9 mouse cellular contexts compared by ENCODE assay signal in the genomic region with DNA sequence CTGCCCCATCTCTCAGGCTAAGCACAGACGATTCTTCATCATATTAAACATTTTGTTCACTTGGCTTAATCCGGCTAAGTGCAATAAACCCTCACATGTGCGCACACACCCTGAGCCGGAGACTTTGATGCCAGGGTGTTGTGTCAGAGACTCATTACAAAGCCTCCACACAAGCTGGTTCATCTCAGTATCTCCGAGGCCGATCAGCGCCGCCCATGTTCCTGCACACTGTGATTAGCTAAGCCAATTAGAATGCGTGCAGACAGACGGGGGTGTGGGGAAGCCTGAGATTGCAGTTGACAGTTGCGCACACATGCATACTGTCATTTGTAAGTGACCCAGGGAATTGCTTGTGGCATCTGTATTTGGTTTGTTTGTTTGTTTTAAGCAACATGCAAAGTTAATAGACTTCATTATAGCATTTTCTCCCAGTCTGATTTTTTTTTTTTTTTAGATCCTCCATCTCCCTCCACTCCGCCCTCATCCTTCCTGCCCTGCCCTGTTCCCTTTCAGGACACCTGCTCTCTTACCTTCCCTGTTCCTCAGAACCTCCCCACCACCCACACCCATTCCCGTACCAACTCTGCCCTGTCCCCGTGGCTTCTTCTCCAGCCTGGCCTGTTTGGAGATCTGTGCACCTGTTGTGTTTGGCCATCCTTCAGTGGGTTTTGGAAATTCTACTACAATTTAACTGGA.
DNase-seq lines count a peak whose midpoint lies in the region; ATAC-seq and TF ChIP-seq lines count a peak whose summit lies in the region.
"Had no signal": no experiment of that assay in that cellular context is flagged by ENCODE, and none has a peak within 500 bp of the region (broad histone marks: within the 10 kb centered on the region; RNA-seq: fewer than 3 reads in every experiment).

No protein-coding gene starts in this region.

- H3K4me2 ChIP-seq in neural tube, embryonic 14.5 days (ENCODE audit: low read depth, low read length) = no peak overlapping the region
- no peak overlapping the region for H3K4me2 ChIP-seq in neural tube, embryonic 15.5 days
- no peak overlapping the region for H3K4me2 ChIP-seq in lung, postnatal 0 days (replicated peaks; ENCODE audit: low read depth, low read length)
- H3K4me2 ChIP-seq in stomach, postnatal 0 days (replicated peaks; ENCODE audit: low read depth) = no peak overlapping the region
- H3K4me2 ChIP-seq: embryonic facial prominence, embryonic 13.5 days had no signal

- H3K9ac ChIP-seq in neural tube, embryonic 14.5 days (replicated peaks; ENCODE audit: low read depth, low read length) = no peak overlapping the region
- no peak overlapping the region for H3K9ac ChIP-seq in neural tube, embryonic 15.5 days (replicated peaks)
- no peak overlapping the region for H3K9ac ChIP-seq in lung, postnatal 0 days (replicated peaks; ENCODE audit: low read depth)
- H3K9ac ChIP-seq in stomach, postnatal 0 days (ENCODE audit: low read length) = no peak overlapping the region
- H3K9ac ChIP-seq: embryonic facial prominence, embryonic 13.5 days had no signal

- H3K4me3 ChIP-seq in neural tube, embryonic 14.5 days (ENCODE audit: low read depth, low read length) = no peak overlapping the region
- H3K4me3 ChIP-seq in neural tube, embryonic 15.5 days (replicated peaks) = no peak overlapping the region
- H3K4me3 ChIP-seq in layer of hippocampus, adult 2 months = no peak overlapping the region
- no peak overlapping the region for H3K4me3 ChIP-seq in lung, postnatal 0 days (ENCODE audit: low read depth, low read length)
- H3K4me3 ChIP-seq in stomach, postnatal 0 days (ENCODE audit: low read depth, low read length) = no peak overlapping the region
- H3K4me3 ChIP-seq: embryonic facial prominence, embryonic 13.5 days had no signal

- 0 out of 2 replicates have a peak, but pooled peaks cover 2% of the 10 kb centered on the region for H3K27me3 ChIP-seq in neural tube, embryonic 14.5 days (ENCODE audit: control insufficient read depth, insufficient read depth, low read length)
- no peaks in the 10 kb centered on the region for H3K27me3 ChIP-seq in neural tube, embryonic 15.5 days (replicated peaks)
- H3K27me3 ChIP-seq in lung, postnatal 0 days (replicated peaks; ENCODE audit: insufficient read depth, low read length) = no peaks in the 10 kb centered on the region
- H3K27me3 ChIP-seq in stomach, postnatal 0 days (ENCODE audit: control insufficient read depth, insufficient read depth, low read length) = no peaks in the 10 kb centered on the region

- peak; percentile 78 to 86 for DNase-seq in layer of hippocampus, adult 2 months (ENCODE audit: low spot score in 2 of 2)
- DNase-seq in lung, postnatal 0 days (ENCODE audit: low spot score) = peak; percentile 74
- DNase-seq in stomach, postnatal 0 days (ENCODE audit: low spot score) = no peak
- no peak for DNase-seq in spleen, postnatal 10 days (ENCODE audit: low spot score in 2 of 2)
- no peak for DNase-seq in thymus, postnatal 10 days (ENCODE audit: low spot score in 2 of 2)
- DNase-seq in heart, adult 8-10 months (ENCODE audit: low spot score) = no peak

- H3K36me3 ChIP-seq in neural tube, embryonic 14.5 days (ENCODE audit: control insufficient read depth, insufficient read depth, low read length) = no peaks in the 10 kb centered on the region
- H3K36me3 ChIP-seq in neural tube, embryonic 15.5 days = no peaks in the 10 kb centered on the region
- no peaks in the 10 kb centered on the region for H3K36me3 ChIP-seq in lung, postnatal 0 days (ENCODE audit: insufficient read depth, low read length)
- no peaks in the 10 kb centered on the region for H3K36me3 ChIP-seq in stomach, postnatal 0 days (ENCODE audit: control insufficient read depth, insufficient read depth, low read length)
- H3K36me3 ChIP-seq: embryonic facial prominence, embryonic 13.5 days had no signal

- no peaks in the 10 kb centered on the region; the same call in 1 of the 2 replicates for H3K4me1 ChIP-seq in neural tube, embryonic 14.5 days (ENCODE audit: control insufficient read depth, insufficient read depth, low read length)
- peaks cover 7% of the 10 kb centered on the region for H3K4me1 ChIP-seq in neural tube, embryonic 15.5 days
- no peaks in the 10 kb centered on the region for H3K4me1 ChIP-seq in lung, postnatal 0 days (ENCODE audit: insufficient read depth, low read depth, low read length)
- H3K4me1 ChIP-seq in stomach, postnatal 0 days (replicated peaks; ENCODE audit: control insufficient read depth, insufficient read depth) = no peaks in the 10 kb centered on the region

- 71% methylated on average over 14 of the region's 14 CpGs for WGBS in neural tube, embryonic 14.5 days
- WGBS in neural tube, embryonic 15.5 days = 67% methylated on average over 14 of the region's 14 CpGs
- 62% methylated on average over 14 of the region's 14 CpGs for WGBS in lung, postnatal 0 days
- 42% methylated on average over 14 of the region's 14 CpGs for WGBS in stomach, postnatal 0 days

- no peak for TF ChIP-seq CTCF in layer of hippocampus, adult 2 months (conservative IDR thresholded peaks at IDR 0.05)
- no peak for TF ChIP-seq CTCF in lung, postnatal 0 days (IDR thresholded peaks at IDR 0.05)
- TF ChIP-seq CTCF in stomach, postnatal 0 days (IDR thresholded peaks at IDR 0.05; ENCODE audit: low read depth) = no peak

- 0 out of 2 replicates have a peak, but pooled peaks have one; percentile 53 for ATAC-seq in neural tube, embryonic 14.5 days (ENCODE audit: low read depth)
- no peak for ATAC-seq in neural tube, embryonic 15.5 days (ENCODE audit: low FRiP score)
- ATAC-seq in lung, postnatal 0 days = peak; percentile 79
- ATAC-seq in stomach, postnatal 0 days (ENCODE audit: low FRiP score, low TSS enrichment) = peak; percentile 51; the same call in 1 of the 2 replicates

- no peaks in the 10 kb centered on the region for H3K9me3 ChIP-seq in neural tube, embryonic 14.5 days (ENCODE audit: control insufficient read depth, low read length)
- no peaks in the 10 kb centered on the region for H3K9me3 ChIP-seq in neural tube, embryonic 15.5 days (replicated peaks)
- no peaks in the 10 kb centered on the region for H3K9me3 ChIP-seq in lung, postnatal 0 days (ENCODE audit: low read length)
- no peaks in the 10 kb centered on the region for H3K9me3 ChIP-seq in stomach, postnatal 0 days (ENCODE audit: control insufficient read depth, low read length)
- H3K9me3 ChIP-seq: embryonic facial prominence, embryonic 13.5 days had no signal

- peak; percentile 22; the same call in 1 of the 2 replicates for TF ChIP-seq EP300 in lung, postnatal 0 days (IDR thresholded peaks at IDR 0.05)
- TF ChIP-seq EP300 in stomach, postnatal 0 days (optimal IDR thresholded peaks at IDR 0.05) = no peak

- no peak overlapping the region for H3K27ac ChIP-seq in neural tube, embryonic 14.5 days (ENCODE audit: low read depth, low read length)
- no peak overlapping the region for H3K27ac ChIP-seq in neural tube, embryonic 15.5 days (replicated peaks)
- peak overlapping the region; percentile 77 for H3K27ac ChIP-seq in layer of hippocampus, adult 2 months
- no peak overlapping the region for H3K27ac ChIP-seq in lung, postnatal 0 days (ENCODE audit: low read length)
- no peak overlapping the region for H3K27ac ChIP-seq in stomach, postnatal 0 days (replicated peaks)
- H3K27ac ChIP-seq: embryonic facial prominence, embryonic 13.5 days had no signal

Comparison
In these comparisons a context has a peak if more than half of its experiments do, and no peak if none do; other contexts are left out.
1. DNase-seq: peak in layer of hippocampus, adult 2 months (2 of 2) and lung, postnatal 0 days (single experiment); none in stomach, postnatal 0 days (single experiment), spleen, postnatal 10 days (0 of 2), thymus, postnatal 10 days (0 of 2) and heart, adult 8-10 months (single experiment).